Mouse (Mus musculus) lung, adult 2 months (tissue): ENCODE measurements around the gene Gabpa.

Experiments
- CTCF ChIP-seq: fragments of 200-500 bp; IDR thresholded peaks from 2 replicates; pipeline ENCODE4 v1.5.1; 2011; ENCODE audit warnings: mild to moderate bottlenecking, low read length, control low read depth; ENCODE audit not compliant: insufficient read depth
- POLR2A ChIP-seq: fragments of 200-500 bp; IDR thresholded peaks from 2 replicates; pipeline ENCODE4 v1.6.1; 2011; ENCODE audit warnings: low read depth, mild to moderate bottlenecking, control low read depth, low read length, borderline replicate concordance; ENCODE audit errors: extremely low read depth

DNA sequence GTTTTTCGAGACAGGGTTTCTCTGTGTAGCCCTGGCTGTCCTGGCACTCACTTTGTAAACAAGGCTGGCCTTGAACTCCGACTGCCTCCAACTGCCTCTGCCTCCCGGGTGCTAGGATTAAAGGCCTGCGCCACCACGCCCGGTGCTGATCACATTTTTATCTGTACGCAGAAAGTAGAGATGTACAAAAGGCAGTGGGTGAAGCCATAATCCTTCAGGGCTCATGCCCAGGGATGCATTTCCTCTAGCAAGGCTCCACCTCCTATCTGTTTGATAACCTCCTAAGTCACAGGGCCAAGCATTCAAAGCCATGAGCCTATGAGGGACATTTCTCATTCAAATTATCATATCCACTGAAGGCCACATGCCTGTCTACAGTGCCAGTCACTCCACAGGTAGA is 26.9 kb upstream of the Gabpa start:
- TF ChIP-seq CTCF (no peak), POLR2A (no peak)
